Mouse (Mus musculus) cortical plate, adult 2 months (tissue): Measurements from ENCODE around the gene Syt13.

Source experiments
- CTCF ChIP-seq: fragments of 200-500 bp; IDR thresholded peaks from 2 replicates; pipeline ENCODE4 v1.5.1; 2011; ENCODE audit warnings: mild to moderate bottlenecking, control low read depth, low read length; ENCODE audit not compliant: insufficient read depth; ENCODE audit errors: extremely low read depth
- POLR2A ChIP-seq: fragments of 200-500 bp; IDR thresholded peaks from 2 replicates; pipeline ENCODE4 v1.6.1; 2011; ENCODE audit warnings: mild to moderate bottlenecking, low read length, control low read depth; ENCODE audit not compliant: insufficient read depth; ENCODE audit errors: extremely low read depth

DNA sequence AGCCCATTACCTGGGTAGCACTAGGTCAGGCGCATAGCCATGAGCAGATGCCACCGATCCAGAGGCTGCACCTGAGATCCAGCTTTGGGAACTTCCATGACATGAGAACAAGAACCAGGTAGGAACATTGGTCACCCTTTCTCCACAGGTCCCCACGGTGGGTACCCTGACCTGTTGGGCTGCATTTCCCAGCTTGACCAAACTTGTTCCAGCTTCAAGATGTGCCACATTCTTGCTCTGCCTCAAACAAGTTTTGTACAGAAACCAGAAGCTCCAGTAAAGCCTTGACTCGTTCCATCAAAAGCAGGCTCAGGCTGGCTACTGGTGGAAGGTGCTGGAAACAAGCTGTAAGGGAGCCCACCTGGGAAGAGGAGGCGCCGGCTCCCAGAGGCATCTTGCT is 29.9 kb upstream of the Syt13 start:
- TF ChIP-seq CTCF (no peak), POLR2A (no peak)
